Mouse (Mus musculus) liver, adult 2 months (tissue): ENCODE results near the gene Tacr1. TPM values are rescaled to one million over a fixed set of nuclear protein-coding genes. Genes with fewer than 3 reads are reported as not detected.

ENCODE experiments used
- DNase-seq: peaks from one replicate; pipeline ENCODE4 v3.0.0-alpha.2; 2011; ENCODE audit warnings: low read depth, low spot score; ENCODE audit errors: extremely low read depth
- H3K27ac ChIP-seq: fragments of 200-500 bp; replicated peaks from 2 replicates; pipeline ENCODE4 v1.5.1; 2012; ENCODE audit warnings: low read depth, mild to moderate bottlenecking, control low read depth, inconsistent platforms, low read length; ENCODE audit not compliant: insufficient read depth
- H3K27me3 ChIP-seq: fragments of 200-500 bp; 2 replicates; pipeline ENCODE4 v1.6.1; 2012; ENCODE audit warnings: mild to moderate bottlenecking, moderate library complexity, low read length, inconsistent platforms; ENCODE audit not compliant: control insufficient read depth, insufficient read depth
- H3K36me3 ChIP-seq: fragments of 200-500 bp; 2 replicates; pipeline ENCODE4 v1.6.1; 2012; ENCODE audit warnings: low read length, inconsistent platforms; ENCODE audit not compliant: control insufficient read depth, insufficient read depth
- H3K4me1 ChIP-seq: fragments of 200-500 bp; 2 replicates; pipeline ENCODE4 v1.6.1; 2011; ENCODE audit warnings: low read length; ENCODE audit not compliant: control insufficient read depth, insufficient read depth
- H3K4me3 ChIP-seq: fragments of 200-500 bp; 2 replicates; pipeline ENCODE4 v1.5.1; 2011; ENCODE audit warnings: low read depth, mild to moderate bottlenecking, control low read depth, low read length, moderate library complexity; ENCODE audit not compliant: insufficient read depth
- H3K79me2 ChIP-seq: fragments of 200-500 bp; 2 replicates; pipeline ENCODE4 v1.6.1; 2012; ENCODE audit warnings: inconsistent platforms, mild to moderate bottlenecking, low read length, moderate library complexity; ENCODE audit not compliant: control insufficient read depth, insufficient read depth
- H3K9ac ChIP-seq: fragments of 200-500 bp; 2 replicates; pipeline ENCODE4 v1.6.1; 2012; ENCODE audit warnings: low read depth, mild to moderate bottlenecking, control low read depth, inconsistent platforms, low read length
- CTCF ChIP-seq: fragments of 200-500 bp; IDR thresholded peaks from 2 replicates; pipeline ENCODE4 v1.5.1; 2011; ENCODE audit warnings: low read depth, low read length, control low read depth
- POLR2A ChIP-seq: fragments of 200-500 bp; IDR thresholded peaks from 2 replicates; pipeline ENCODE4 v1.6.1; 2011; ENCODE audit warnings: low read length, control low read depth; ENCODE audit not compliant: insufficient read depth; ENCODE audit errors: extremely low read depth
- WGBS: fragments of 180-500 bp; shearing (Covaris S2); methylation state at CpG from one replicate; pipeline ENCODE4 v1.1.7; 2018; 5-methylcytosine and 5-hydroxymethylcytosine counted together
- polyA plus RNA-seq: library from polyadenylated mRNA; depleted of rRNA; stranded (reverse); fragments of >200 nt; gene quantifications from 2 replicates; pipeline ENCODE4 v1.2.3, GENCODE M21; 2012
- total RNA-seq: library from RNA; depleted of rRNA; stranded (reverse); fragments of >200 nt; gene quantifications from 2 replicates; pipeline ENCODE4 v1.2.3, GENCODE M21; 2014

Gene Tacr1
- total and polyA plus RNA-seq, 2 experiments, result not detected

- WGBS, result 67% methylated on average over 7 of the region's 7 CpGs
- H3K4me1 ChIP-seq, result no peaks in the 10 kb centered on the region
- H3K4me3 ChIP-seq, result no peak overlapping the region
- H3K79me2 ChIP-seq, result no peaks in the 10 kb centered on the region
- no peak overlapping the region for H3K9ac ChIP-seq
- no peak for DNase-seq
- H3K36me3 ChIP-seq, result no peaks in the 10 kb centered on the region
- H3K27ac ChIP-seq, result no peak overlapping the region
- no peaks in the 10 kb centered on the region for H3K27me3 ChIP-seq
- TF ChIP-seq POLR2A (no peak), CTCF (no peak)
Measured at GRCm38 (mm10) chr6:82510843-82511416, 108.8 kb downstream of the Tacr1 start.

DNA sequence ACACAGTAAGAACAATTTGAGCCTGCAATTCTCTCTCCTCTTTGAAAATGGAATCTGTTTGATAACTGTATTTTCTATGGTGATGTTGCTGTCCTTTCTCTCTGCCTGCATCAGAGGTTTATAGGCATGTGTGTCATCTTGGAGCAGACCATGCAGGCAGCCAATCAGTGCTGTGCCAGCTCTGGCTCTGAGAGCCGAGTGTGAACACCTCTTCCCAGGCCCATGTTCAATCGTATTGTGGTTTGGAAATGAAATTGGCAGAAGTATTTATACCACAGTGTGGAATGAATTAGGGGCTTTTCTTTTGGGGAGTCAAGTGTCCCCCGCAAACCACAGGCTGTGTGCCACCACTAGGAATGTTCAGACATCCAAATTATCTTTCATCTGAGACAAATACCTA is 117.5 kb downstream of the Tacr1 start:
- DNase-seq, result no peak
- TF ChIP-seq CTCF (no peak), POLR2A (no peak)
- Histone ChIP-seq H3K4me3 (no peak overlapping the region), H3K27me3 (no peaks in the 10 kb centered on the region), H3K4me1 (no peaks in the 10 kb centered on the region), H3K36me3 (no peaks in the 10 kb centered on the region), H3K27ac (no peak overlapping the region), H3K9ac (no peak overlapping the region), H3K79me2 (no peaks in the 10 kb centered on the region)
- WGBS, result 80% methylated on average over 3 of the region's 3 CpGs

DNA sequence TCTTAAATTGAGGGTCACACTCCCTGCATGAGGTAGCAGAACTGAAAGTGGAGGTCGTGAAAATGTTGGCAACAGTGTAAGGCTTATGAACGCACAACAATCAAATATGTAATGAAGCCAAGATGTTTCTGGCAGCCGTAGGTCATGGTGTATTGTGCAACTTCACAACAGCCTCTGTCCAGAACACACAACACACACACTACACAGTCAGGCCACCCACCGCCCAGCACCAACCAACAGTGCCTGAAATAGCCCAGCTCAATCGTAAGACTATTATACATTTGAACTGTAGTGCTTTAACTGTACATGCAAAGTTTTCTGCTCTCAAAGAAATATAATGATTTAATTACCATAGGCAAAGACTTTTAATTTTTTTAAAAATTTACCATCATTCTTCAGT is 120.4 kb downstream of the Tacr1 start:
- 60% methylated on average over 5 of the region's 5 CpGs for WGBS
- no peaks in the 10 kb centered on the region for H3K36me3 ChIP-seq
- H3K27ac ChIP-seq, result no peak overlapping the region
- no peaks in the 10 kb centered on the region for H3K4me1 ChIP-seq
- H3K9ac ChIP-seq, result no peak overlapping the region
- H3K27me3 ChIP-seq, result no peaks in the 10 kb centered on the region
- no peak overlapping the region for H3K4me3 ChIP-seq
- H3K79me2 ChIP-seq, result no peaks in the 10 kb centered on the region
- no peak for DNase-seq
- TF ChIP-seq CTCF (no peak), POLR2A (no peak)

DNA sequence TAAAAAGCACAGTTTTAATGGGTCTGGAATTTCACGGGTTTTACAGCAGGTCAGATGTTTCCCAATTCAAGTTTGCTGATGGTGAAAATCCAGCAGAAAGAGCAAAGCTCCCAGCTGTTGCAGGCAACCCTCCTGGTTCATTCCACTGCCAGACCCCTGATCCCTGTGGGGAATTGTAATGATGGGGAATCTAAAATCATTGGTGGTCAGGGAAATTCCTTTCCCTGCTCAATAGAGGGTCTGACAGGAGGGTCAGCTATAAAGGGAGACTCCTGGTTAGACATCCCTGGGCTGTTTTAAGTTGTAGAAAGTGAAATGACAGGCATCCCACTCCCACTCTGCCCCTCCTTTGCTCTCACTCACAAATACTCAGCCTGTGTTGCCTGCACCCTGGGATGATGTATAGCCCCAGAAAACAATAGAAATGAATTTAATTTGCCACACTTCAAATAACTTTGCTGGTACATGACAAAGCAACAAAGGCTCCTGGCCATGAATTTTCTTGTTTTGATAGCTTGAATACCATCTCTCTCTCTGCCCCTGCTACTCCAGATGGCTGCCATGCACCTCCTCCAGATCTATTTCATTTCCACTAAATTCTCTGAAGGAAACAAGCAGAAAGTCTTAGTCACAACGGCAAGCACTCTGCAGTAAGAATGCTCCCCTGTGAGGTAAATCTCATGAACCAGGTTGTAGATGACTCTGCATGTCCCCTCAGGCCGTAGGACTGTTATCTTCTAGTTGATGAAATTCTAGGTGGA is 123.2 kb downstream of the Tacr1 start:
- Histone ChIP-seq H3K27me3 (no peaks in the 10 kb centered on the region), H3K9ac (no peak overlapping the region), H3K36me3 (no peaks in the 10 kb centered on the region), H3K27ac (no peak overlapping the region), H3K4me1 (no peaks in the 10 kb centered on the region), H3K4me3 (no peak overlapping the region), H3K79me2 (no peaks in the 10 kb centered on the region)
- DNase-seq, result no peak
- TF ChIP-seq CTCF (no peak), POLR2A (no peak)
- WGBS, result 61% methylated on average over 3 of the region's 3 CpGs

DNA sequence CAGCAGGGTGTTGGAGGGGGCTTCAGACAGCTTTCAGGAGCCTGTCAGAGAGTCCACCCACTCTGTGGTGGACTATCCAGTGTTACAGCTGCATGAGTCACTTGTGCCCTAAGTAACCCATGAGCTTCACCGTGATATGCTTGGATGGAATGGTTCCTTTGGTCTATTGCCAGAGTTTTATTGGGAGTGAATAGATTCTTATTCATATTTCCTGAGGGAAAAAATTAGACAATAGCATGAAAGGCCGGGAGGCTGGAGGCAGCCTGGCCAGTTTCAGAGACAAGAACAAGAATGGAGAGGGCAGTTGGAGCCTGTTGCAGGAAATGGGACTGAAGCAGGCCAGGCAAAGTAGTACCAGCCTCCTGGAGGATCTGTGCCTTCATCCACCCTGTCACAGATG is 126.5 kb downstream of the Tacr1 start:
- no peak overlapping the region for H3K27ac ChIP-seq
- TF ChIP-seq POLR2A, result no peak
- no peak for TF ChIP-seq CTCF
- no peak for DNase-seq
- H3K36me3 ChIP-seq, result no peaks in the 10 kb centered on the region
- H3K27me3 ChIP-seq, result no peaks in the 10 kb centered on the region
- no peak overlapping the region for H3K4me3 ChIP-seq
- no peak overlapping the region for H3K9ac ChIP-seq
- 80% methylated on average over 2 of the region's 2 CpGs for WGBS
- no peaks in the 10 kb centered on the region for H3K79me2 ChIP-seq
- H3K4me1 ChIP-seq, result no peaks in the 10 kb centered on the region

- Histone ChIP-seq H3K36me3 (no peaks in the 10 kb centered on the region), H3K4me1 (no peaks in the 10 kb centered on the region), H3K9ac (no peak overlapping the region), H3K27ac (no peak overlapping the region), H3K27me3 (no peaks in the 10 kb centered on the region), H3K79me2 (no peaks in the 10 kb centered on the region), H3K4me3 (no peak overlapping the region)
- no peak for DNase-seq
- TF ChIP-seq POLR2A (no peak), CTCF (no peak)
- WGBS, result 55% methylated on average over 8 of the region's 8 CpGs
Measured at GRCm38 (mm10) chr6:82536641-82537040, 134.5 kb downstream of the Tacr1 start.
